Mouse (Mus musculus): Measurements from ENCODE around the gene Qrsl1.

Gene Qrsl1

GRCm38 (mm10) chr10:43856351-43856750, 45.2 kb downstream of the Qrsl1 start:
- DNase-seq: no peak

GRCm38 (mm10) chr10:43855916-43856315, 45.6 kb downstream of the Qrsl1 start:
- no peak for DNase-seq

- DNase-seq: no peak
Measured at GRCm38 (mm10) chr10:43851898-43852297, 49.6 kb downstream of the Qrsl1 start.

- no peak for DNase-seq
Measured at GRCm38 (mm10) chr10:43849478-43849877, 52.1 kb downstream of the Qrsl1 start.

- no peak for DNase-seq
Measured at GRCm38 (mm10) chr10:43846141-43846622, 55.4 kb downstream of the Qrsl1 start.

DNA sequence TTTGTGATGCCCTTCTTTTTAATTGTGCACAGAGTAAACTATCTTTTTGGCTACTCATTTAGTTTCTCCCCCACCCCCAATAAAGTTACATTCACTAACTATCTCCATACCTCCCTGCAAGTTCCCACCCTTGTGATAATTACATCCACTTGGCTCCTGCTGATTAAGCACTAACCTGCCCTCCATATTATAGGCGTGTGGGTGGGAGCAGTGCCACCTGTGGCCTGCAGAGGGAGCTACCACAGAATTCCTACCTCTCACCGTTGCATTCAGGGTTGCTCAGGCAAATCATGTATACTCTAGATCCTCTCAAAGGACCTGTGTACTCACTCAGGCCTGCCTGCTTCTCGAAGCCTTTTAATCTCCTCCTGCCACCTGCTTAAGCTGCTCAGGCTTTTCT, 56.1 kb downstream of the Qrsl1 start:
- DNase-seq: no peak

DNA sequence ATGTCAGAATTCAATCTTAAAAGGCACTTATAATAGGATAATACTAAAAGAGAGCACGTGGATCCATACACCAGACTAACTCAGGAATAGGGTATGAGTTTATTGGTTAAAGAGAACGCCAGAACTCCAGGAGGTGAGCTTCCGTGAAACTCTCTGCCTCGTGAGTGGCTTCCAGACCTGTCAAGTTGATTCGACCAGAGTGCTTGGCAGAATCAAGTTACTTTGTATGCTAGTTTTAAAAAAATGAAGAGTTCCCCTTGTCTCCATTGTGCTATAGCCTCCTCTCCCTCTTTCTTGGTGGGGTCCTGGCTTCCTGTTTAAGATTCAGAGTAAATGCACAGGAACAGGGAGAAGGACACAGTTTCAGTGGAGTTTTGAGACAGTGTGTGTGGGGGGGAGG, 60.1 kb downstream of the Qrsl1 start:
- no peak for DNase-seq

- no peak for DNase-seq
Measured at GRCm38 (mm10) chr10:43832868-43833267, 68.7 kb downstream of the Qrsl1 start.

GRCm38 (mm10) chr10:43830251-43831018, 71.1 kb downstream of the Qrsl1 start:
- peak; percentile 7 for DNase-seq

DNA sequence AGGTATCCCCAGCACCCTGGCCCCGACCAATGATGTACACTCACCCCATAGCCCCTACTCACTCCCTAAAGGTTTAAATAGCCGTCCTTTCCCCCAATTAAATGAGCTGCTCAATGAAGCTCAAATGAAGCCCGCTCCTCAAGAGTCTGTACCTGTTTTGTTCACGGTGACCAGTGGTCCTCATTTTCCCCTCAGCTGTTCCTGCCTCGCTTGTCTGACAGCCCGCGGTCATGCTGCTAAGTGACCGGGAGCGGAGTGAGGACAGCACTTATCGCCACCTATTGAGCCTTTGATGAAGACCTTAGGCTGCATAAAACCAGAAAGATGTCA, 72.9 kb downstream of the Qrsl1 start:
- DNase-seq: no peak

- DNase-seq: no peak
Measured at GRCm38 (mm10) chr10:43827958-43828685, 73.4 kb downstream of the Qrsl1 start.

GRCm38 (mm10) chr10:43826773-43827621, 74.5 kb downstream of the Qrsl1 start:
- DNase-seq: no peak

- no peak for DNase-seq
Measured at GRCm38 (mm10) chr10:43825696-43826095, 75.8 kb downstream of the Qrsl1 start.

GRCm38 (mm10) chr10:43824713-43825112, 76.8 kb downstream of the Qrsl1 start:
- no peak for DNase-seq
